Mouse (Mus musculus) embryonic facial prominence, embryonic 10.5 days (tissue): ENCODE data around the gene Ghsr. TPM values are rescaled to one million over a fixed set of nuclear protein-coding genes. Genes with fewer than 3 reads are reported as not detected.

Experiments
- DNase-seq: peaks from one replicate; pipeline ENCODE4 v3.0.0-alpha.2; 2017; ENCODE audit warnings: low spot score
- H3K27ac ChIP-seq: fragments of 300-500 bp; sonication (generic); replicated peaks from 2 replicates; pipeline ENCODE4 v1.5.1; 2016; ENCODE audit warnings: mild to moderate bottlenecking
- H3K27me3 ChIP-seq: fragments of 300-500 bp; sonication (generic); replicated peaks from 2 replicates; pipeline ENCODE4 v1.6.1; 2016; ENCODE audit warnings: low read depth, mild to moderate bottlenecking; ENCODE audit not compliant: poor library complexity, severe bottlenecking
- H3K36me3 ChIP-seq: fragments of 300-500 bp; sonication (generic); replicated peaks from 2 replicates; pipeline ENCODE4 v1.6.1; 2016; ENCODE audit warnings: mild to moderate bottlenecking, moderate library complexity
- H3K4me1 ChIP-seq: fragments of 300-500 bp; sonication (generic); 2 replicates; pipeline ENCODE4 v1.6.1; 2016
- H3K4me3 ChIP-seq: fragments of 300-500 bp; sonication (generic); 2 replicates; pipeline ENCODE4 v1.5.1; 2016; ENCODE audit warnings: mild to moderate bottlenecking, moderate library complexity
- H3K9me3 ChIP-seq: fragments of 300-500 bp; sonication (generic); 2 replicates; pipeline ENCODE4 v1.6.1; 2016; ENCODE audit warnings: mild to moderate bottlenecking
- WGBS: fragments of 180-500 bp; shearing (Covaris S2); methylation state at CpG from one replicate; pipeline ENCODE4 v1.1.7; 2016; 5-methylcytosine and 5-hydroxymethylcytosine counted together
- polyA plus RNA-seq: library from polyadenylated mRNA; unstranded; fragments of >200 nt; fragmentation: Nextera tagmentation; extraction: Ambion mirVana; gene quantifications from 2 replicates; pipeline ENCODE4 v1.2.1, GENCODE M21; 2016

The Ghsr gene
- polyA plus RNA-seq, result not detected in 2 replicates

DNA sequence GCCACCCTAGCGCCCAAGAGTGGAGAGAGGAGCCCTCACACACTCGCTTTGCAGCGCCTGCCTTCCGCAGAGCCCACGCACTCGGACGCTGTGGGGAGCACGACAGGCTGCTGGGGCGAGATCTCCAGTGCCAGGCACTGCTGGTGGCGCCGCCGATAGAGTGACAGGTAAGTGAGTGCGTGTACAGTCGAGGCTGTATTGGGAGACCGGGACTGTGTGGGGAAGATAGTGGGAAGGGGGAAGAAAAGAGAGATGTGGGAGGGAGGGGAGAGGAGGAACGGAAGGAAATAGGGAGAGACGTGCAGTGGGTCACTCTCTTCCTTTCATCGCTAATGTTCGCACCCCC, at the start of gene Ghsr:
TSS of gene Ghsr (plus strand) at position 76 of the 346 bp plus-strand sequence.
- Histone ChIP-seq H3K4me1 (peaks cover 15% of the 10 kb centered on the region), H3K27me3 (peaks cover 65% of the 10 kb centered on the region), H3K36me3 (no peaks in the 10 kb centered on the region), H3K4me3 (peak within 1 kb of the TSS; percentile 47), H3K9me3 (no peaks in the 10 kb centered on the region), H3K27ac (no peak within 1 kb of the TSS)
- DNase-seq, result no peak
- WGBS, result 1% methylated on average over 19 of the region's 19 CpGs

DNA sequence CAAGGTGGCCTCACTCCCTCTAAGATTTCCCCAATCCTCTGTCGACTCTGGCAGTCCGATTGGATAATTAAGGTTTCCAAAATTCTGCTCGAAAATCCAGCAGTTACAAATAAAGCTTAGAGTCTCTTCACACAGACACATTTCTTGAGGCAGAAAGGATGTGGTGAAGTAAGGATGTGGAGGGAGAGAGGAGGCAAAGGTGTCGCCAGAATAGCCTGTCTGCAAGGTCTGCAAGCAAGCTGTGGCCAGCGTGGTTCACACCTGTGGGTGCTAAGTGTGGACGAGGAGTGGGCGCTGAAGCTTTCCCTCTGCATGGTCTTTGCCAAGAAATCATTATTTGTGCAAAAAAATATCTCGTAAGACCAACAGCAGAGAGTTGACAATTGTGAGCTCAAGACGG, 48.6 kb upstream of the Ghsr start:
- DNase-seq, result no peak
- H3K9me3 ChIP-seq, result no peaks in the 10 kb centered on the region
- WGBS, result 90% methylated on average over 9 of the region's 9 CpGs
- H3K36me3 ChIP-seq, result no peaks in the 10 kb centered on the region
- no peak overlapping the region for H3K4me3 ChIP-seq
- no peak overlapping the region for H3K27ac ChIP-seq
- H3K4me1 ChIP-seq, result peaks cover 4% of the 10 kb centered on the region
- no peaks in the 10 kb centered on the region for H3K27me3 ChIP-seq

DNA sequence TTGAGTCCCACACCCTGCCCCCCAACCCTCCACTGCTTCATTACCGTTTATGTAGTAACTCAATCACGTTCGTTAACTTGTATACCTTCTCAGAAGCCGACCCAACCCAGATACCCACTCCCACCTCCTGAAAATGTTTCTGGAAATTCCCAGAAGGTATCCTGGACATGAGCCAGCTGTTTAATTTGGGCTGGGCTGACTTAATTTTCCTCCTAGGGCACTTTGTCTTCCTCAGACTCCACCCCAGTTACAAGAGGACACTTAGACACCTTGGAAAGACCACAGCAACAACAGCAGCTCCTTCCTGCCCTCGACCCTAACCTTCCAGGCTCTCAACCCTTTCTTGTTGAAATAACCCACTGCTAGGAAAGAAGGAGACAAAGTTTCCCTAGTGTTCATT, 47.6 kb upstream of the Ghsr start:
- WGBS, result 79% methylated on average over 5 of the region's 5 CpGs
- Histone ChIP-seq H3K27ac (no peak overlapping the region), H3K36me3 (no peaks in the 10 kb centered on the region), H3K4me3 (no peak overlapping the region), H3K27me3 (no peaks in the 10 kb centered on the region), H3K4me1 (peaks cover 4% of the 10 kb centered on the region), H3K9me3 (no peaks in the 10 kb centered on the region)
- no peak for DNase-seq

DNA sequence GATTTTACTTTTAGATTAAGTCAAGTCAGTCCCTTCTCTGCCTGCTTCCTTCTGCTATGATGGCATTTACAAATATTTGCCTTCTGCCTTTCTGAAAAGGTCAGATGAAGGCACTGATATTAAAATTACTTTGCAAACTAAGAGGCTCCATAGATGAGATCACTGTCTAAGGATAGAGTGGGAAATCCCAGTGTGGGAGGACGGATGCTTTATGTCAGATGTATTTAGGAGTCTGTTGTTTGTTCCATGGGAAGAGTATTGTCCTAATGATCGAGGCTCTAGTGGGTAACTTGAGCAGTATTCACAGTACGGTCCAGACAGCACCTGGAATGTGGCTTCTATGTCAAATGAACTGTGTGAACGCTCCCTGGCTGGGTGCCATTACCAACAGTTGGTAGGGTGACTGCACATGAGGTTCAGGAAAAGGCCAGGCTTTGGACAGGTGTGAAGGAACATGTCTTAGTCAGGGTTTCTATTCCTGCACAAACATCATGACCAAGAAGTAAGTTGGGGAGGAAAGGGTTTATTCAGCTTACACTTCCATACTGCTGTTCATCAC, 44.4 kb upstream of the Ghsr start:
- Histone ChIP-seq H3K9me3 (no peaks in the 10 kb centered on the region), H3K4me3 (no peak overlapping the region), H3K27me3 (no peaks in the 10 kb centered on the region), H3K36me3 (no peaks in the 10 kb centered on the region), H3K27ac (no peak overlapping the region), H3K4me1 (no peaks in the 10 kb centered on the region)
- no peak for DNase-seq
- WGBS, result 74% methylated on average over 4 of the region's 4 CpGs

DNA sequence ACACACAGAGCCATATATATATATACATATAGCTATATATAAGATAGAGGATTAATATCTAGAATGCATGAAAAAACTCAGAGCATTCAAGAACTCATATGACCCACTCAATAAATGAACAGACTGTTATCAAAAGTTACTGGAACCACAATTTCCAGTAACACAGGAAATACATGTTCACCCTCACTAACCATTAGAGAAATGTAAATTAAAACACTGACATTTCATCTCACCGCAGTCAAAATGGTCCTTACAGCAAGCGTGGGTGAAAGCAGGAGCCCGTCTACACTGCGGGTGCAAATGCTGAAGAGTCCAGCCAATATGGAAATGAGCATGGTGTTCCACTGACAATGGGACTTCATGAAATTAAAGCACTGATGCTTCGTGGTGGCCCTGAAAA, 40.4 kb upstream of the Ghsr start:
- DNase-seq, result no peak
- Histone ChIP-seq H3K27ac (no peak overlapping the region), H3K27me3 (no peaks in the 10 kb centered on the region), H3K4me1 (no peaks in the 10 kb centered on the region), H3K4me3 (no peak overlapping the region), H3K36me3 (no peaks in the 10 kb centered on the region), H3K9me3 (no peaks in the 10 kb centered on the region)
- WGBS, result 91% methylated on average over 5 of the region's 5 CpGs

DNA sequence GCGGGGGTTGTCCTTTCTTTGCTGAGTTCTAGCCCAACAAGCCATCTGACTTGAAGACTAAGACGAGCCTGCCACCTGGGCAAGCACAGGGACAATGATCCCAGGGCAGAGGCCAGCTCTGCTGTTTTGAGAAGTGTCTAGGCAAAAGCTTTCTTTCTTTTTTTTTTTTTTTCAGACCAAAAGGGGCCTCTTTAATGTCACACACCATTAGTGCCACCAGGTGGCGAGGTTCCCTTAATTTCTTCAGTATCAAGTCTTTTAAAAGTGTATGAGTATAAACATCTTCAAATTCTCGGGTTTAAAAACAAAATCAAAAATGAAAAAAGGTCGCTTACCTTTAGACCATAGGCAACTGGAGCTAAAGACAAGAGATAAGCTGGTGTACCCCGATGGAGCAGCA, 32.7 kb upstream of the Ghsr start:
- Histone ChIP-seq H3K27me3 (no peaks in the 10 kb centered on the region), H3K4me3 (no peak overlapping the region), H3K9me3 (no peaks in the 10 kb centered on the region), H3K36me3 (no peaks in the 10 kb centered on the region), H3K4me1 (no peaks in the 10 kb centered on the region), H3K27ac (no peak overlapping the region)
- WGBS, result 33% methylated on average over 6 of the region's 6 CpGs
- DNase-seq, result peak; percentile 24

DNA sequence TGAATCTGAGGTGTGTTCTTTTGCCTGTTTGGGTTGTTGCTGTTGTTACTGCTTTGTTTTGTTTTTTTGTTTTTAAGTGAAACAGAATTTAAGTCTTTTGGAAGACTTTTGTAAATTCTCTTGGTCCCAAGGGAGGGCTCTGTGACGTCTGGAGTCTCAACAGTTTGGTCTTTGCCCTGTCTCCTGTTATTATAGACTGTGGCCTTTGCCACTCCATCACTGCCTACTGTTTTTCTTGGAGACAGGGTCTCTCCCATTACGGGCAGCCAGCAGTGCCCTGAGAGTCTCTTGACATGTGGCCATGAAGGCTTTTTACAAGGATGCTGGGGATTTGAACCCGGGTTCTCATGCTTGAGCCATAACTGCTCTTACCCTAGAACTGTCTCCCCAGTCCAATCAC, 32.3 kb upstream of the Ghsr start:
- no peaks in the 10 kb centered on the region for H3K4me1 ChIP-seq
- H3K9me3 ChIP-seq, result no peaks in the 10 kb centered on the region
- H3K27ac ChIP-seq, result no peak overlapping the region
- H3K36me3 ChIP-seq, result no peaks in the 10 kb centered on the region
- 56% methylated on average over 3 of the region's 3 CpGs for whole genome bisulfite sequencing
- DNase-seq, result no peak
- H3K27me3 ChIP-seq, result no peaks in the 10 kb centered on the region
- no peak overlapping the region for H3K4me3 ChIP-seq

DNA sequence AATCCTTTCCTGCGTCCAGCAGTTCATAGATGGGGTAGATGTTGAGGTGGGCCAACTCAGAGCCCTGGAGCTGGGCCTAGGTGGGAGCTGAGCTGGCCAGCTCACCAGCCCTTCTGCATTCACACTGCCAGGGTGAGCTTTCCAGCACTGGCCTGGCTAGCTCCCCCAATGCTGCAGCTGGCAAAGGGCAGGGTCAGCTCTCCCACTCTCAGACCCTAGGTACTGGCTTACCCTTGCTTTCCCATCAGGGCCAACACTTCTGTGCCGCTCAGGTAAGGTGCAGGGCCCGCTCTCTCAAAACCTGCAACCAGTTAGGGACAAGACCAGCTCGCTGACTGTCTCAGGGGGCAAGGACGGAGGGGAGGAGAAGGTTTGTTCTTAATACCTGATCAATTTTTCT, 30.4 kb upstream of the Ghsr start:
- no peak for DNase-seq
- no peaks in the 10 kb centered on the region for H3K27me3 ChIP-seq
- 91% methylated on average over 5 of the region's 5 CpGs for WGBS
- H3K9me3 ChIP-seq, result no peaks in the 10 kb centered on the region
- no peak overlapping the region for H3K27ac ChIP-seq
- H3K36me3 ChIP-seq, result no peaks in the 10 kb centered on the region
- no peaks in the 10 kb centered on the region for H3K4me1 ChIP-seq
- no peak overlapping the region for H3K4me3 ChIP-seq

DNA sequence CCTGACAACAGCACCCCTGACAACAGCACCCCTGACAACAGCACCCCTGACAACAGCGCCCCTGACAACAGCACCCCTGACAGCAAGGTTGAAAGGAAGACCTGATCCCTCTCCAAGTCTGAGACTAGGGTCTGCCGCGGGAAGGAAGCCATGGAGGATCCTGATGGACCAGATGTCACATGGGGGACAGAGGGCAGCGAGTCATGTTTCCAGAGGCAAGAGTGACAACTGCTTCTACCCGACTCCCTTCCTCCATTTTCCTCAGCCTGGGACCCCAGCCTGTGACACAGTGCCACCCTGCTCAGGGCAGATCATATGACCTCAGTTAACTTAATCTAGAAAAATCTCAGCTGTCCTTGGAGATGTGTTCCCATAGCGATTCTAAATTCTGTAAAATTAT, 28.7 kb upstream of the Ghsr start:
- no peaks in the 10 kb centered on the region for H3K27me3 ChIP-seq
- H3K4me1 ChIP-seq, result no peaks in the 10 kb centered on the region
- no peak for DNase-seq
- no peaks in the 10 kb centered on the region for H3K9me3 ChIP-seq
- WGBS, result 61% methylated on average over 6 of the region's 6 CpGs
- no peak overlapping the region for H3K27ac ChIP-seq
- no peak overlapping the region for H3K4me3 ChIP-seq
- H3K36me3 ChIP-seq, result no peaks in the 10 kb centered on the region

DNA sequence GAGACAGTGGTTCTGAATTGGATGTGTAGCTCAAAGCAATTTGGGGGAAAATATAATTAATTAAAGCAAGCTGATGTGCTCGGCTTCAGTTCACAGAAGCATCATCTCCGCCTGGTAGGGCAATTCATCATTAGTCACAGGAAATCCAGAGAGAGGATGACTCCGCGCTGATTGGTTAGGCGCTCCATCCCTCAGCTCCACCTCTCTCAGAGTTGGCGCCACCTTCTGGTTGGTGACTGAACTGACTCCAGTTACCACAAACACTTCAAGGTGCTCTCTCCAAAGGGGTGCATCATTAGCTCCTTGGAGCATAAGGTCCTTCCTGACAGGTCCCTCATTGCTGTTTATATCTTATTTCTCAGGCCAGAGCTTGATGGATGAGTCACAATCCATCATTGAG, 25.6 kb upstream of the Ghsr start:
- peak; percentile 25 for DNase-seq

DNA sequence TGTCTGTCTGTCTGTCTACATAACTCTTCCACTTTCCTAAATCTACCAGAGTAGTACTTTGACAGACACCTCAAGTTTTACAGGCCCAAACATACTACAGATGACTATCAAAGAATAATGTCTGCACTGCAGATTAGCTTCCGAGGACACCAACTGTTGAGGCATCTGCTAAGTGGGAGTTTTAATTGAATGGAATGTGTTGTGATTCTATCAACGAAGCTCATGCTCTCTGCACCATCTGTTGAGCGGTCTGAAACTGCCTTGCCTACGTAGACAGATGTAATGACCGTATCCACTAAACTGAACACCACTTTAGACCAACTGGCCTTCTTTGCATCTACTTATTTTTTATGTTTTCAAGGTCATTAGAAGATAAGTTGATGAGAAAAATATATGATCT, 22.7 kb upstream of the Ghsr start:
- Histone ChIP-seq H3K9me3 (no peaks in the 10 kb centered on the region), H3K36me3 (no peaks in the 10 kb centered on the region), H3K27ac (no peak overlapping the region), H3K4me1 (no peaks in the 10 kb centered on the region), H3K27me3 (no peaks in the 10 kb centered on the region), H3K4me3 (no peak overlapping the region)
- no peak for DNase-seq
- 80% methylated on average over 5 of the region's 5 CpGs for WGBS

More for the DNA sequence above, 25.6 kb upstream of the Ghsr start:
- no peaks in the 10 kb centered on the region for H3K9me3 ChIP-seq
- no peaks in the 10 kb centered on the region for H3K4me1 ChIP-seq
- H3K4me3 ChIP-seq, result no peak overlapping the region
- no peaks in the 10 kb centered on the region for H3K36me3 ChIP-seq
- H3K27me3 ChIP-seq, result no peaks in the 10 kb centered on the region
- WGBS, result 55% methylated on average over 6 of the region's 6 CpGs
- H3K27ac ChIP-seq, result no peak overlapping the region

DNA sequence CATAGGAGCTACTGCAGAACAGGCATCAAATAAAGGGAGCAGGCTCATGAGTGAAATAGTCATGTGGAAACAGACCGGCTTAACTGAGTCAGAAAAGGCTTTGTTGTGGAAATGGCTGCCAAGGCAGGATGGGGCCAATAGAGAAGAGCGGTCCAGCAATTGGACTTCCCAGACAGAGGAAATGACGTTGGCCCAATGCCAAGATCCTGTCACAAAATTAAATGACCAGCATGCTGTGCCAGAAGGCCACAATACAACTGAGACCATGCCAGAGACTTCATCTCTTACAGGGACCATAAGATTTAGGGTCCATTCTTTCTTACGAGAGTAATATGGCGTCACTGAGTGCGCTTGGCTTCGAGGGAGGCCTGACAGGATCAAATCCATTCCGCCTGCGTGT, 20.0 kb upstream of the Ghsr start:
- Histone ChIP-seq H3K4me1 (no peaks in the 10 kb centered on the region), H3K27me3 (no peaks in the 10 kb centered on the region), H3K4me3 (no peak overlapping the region), H3K36me3 (no peaks in the 10 kb centered on the region), H3K9me3 (no peaks in the 10 kb centered on the region), H3K27ac (no peak overlapping the region)
- DNase-seq, result no peak
- 91% methylated on average over 9 of the region's 9 CpGs for WGBS

DNA sequence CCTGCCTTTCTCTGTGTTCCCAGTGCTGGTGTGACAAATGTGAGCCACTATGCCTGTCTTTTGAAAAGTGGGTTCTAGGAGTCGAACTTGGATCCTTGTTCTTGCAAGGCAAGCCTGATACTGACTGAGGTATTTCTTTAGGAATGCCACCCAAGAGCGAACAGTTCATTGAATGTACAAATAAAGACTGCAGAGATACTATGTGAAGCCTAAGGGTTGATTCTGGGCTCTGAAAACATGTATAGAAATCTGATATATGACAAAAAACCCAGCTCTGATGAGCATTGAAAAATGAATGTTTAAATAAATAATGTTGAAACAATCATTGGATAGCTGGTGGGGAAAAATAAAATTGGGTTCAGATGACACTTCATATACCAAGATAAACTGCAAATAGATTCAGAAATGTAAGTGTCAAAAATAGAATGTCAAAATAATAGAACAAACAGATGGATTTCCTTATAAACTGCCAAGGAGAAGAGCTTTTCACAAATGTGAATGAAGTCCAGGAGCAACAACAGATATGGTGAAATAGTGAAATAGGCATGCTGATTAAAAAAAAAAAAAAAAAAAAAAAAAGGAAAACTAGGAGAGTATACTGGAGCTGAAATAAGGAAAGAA, 11.9 kb upstream of the Ghsr start:
- Histone ChIP-seq H3K4me1 (no peaks in the 10 kb centered on the region), H3K4me3 (no peak overlapping the region), H3K9me3 (no peaks in the 10 kb centered on the region), H3K27me3 (no peaks in the 10 kb centered on the region), H3K27ac (no peak overlapping the region), H3K36me3 (no peaks in the 10 kb centered on the region)
- no peak for DNase-seq
- WGBS, result 83% methylated on average over 2 of the region's 2 CpGs
